Mouse (Mus musculus) olfactory bulb, adult 2 months (tissue): ENCODE data around the gene Ggt7.

Experiments used
- CTCF ChIP-seq: fragments of 200-500 bp; IDR thresholded peaks from 2 replicates; pipeline ENCODE4 v1.5.1; 2012; ENCODE audit warnings: low read depth, mild to moderate bottlenecking, low read length, moderate library complexity; ENCODE audit not compliant: insufficient read depth
- POLR2A ChIP-seq: fragments of 200-500 bp; IDR thresholded peaks from 2 replicates; pipeline ENCODE4 v1.6.1; 2012; ENCODE audit warnings: mild to moderate bottlenecking, low read depth, low read length, moderate library complexity; ENCODE audit not compliant: insufficient read depth

DNA sequence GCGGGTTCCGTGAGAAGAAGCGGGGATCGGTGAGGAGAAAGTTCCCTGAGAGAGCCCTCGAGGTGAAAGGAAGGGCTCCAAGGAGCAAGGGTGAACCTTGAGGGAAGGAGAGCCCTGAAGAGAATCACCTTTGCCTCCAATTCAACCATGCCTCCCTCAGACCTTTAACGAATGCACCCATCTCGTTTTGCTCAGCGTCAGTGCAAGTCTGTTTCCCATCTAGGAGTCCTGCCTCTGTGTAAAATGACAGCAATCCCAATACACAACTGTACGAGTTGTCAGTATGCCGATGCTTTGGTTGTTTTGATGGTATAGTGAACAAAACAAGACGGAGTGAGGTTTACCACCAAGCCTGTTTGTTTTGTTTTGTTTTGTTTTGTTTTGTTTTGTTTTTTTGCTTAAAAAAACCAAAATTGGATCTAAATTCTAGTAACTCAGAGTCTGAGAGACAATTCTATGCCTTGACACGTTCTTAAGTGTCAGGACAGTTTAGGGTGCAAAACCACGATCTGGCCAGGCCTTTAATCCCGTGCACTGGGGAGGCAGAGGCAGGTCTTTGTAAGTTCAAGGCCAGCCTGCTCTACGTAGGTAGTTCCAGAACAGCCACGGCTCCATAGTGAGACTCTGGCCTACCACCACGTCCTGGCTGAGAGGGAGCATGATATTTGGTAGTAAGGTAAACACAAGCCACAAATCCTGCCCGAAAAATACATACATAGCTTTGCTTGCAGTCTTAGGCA is 664 bp upstream of the Ggt7 start:
- no peak for TF ChIP-seq POLR2A
- TF ChIP-seq CTCF = no peak
